Mouse (Mus musculus): ENCODE measurements around the gene Asgr1. TPM values are rescaled to one million over a fixed set of nuclear protein-coding genes. Genes with fewer than 3 reads are reported as not detected.

The Asgr1 gene
- polyA plus RNA-seq, 1 experiment from 2014 or later: 0.75 TPM

DNA sequence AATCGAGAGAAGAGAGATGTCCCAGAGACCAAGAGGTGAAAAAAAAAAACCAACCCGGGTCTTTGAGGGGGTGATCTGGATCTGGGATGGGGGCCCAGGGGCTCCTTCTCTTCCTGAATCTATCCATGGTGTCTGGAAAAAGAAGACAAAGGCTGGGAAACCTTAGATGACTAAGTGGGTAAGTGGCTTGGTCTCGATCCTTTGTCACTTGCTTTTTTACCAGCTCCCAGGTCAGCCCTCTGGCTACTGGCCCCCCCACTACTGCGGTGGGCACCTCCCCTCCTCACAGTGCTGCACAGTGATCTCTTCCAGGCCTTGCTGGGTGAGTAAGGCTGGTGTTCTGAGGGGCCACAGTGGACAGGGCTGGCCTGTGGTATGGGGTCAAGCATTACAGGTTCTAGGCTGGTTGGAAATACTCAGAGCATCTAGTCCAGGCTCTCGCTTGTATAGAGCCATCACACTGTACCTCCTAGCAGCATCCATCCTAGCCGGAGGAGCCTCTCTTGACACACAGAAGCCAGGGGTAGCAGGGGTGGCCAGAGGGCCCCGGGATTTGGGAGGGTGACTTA lies 36.6 kb upstream of the Asgr1 start:
- WGBS: 29% methylated on average over 7 of the region's 7 CpGs
- H3K9me3 ChIP-seq: no peaks in the 10 kb centered on the region
- peaks cover 7% of the 10 kb centered on the region for H3K36me3 ChIP-seq (replicated peaks)
- peak overlapping the region; percentile 96 for H3K9ac ChIP-seq
- H3K4me1 ChIP-seq: peaks cover 56% of the 10 kb centered on the region
- H3K27ac ChIP-seq: peak overlapping the region; percentile 90
- peak overlapping the region; percentile 70 for H3K4me3 ChIP-seq (replicated peaks)
- ATAC-seq (ENCODE audit: low FRiP score): no peak
- H3K4me2 ChIP-seq: peak overlapping the region; percentile 93
- H3K27me3 ChIP-seq: no peaks in the 10 kb centered on the region

DNA sequence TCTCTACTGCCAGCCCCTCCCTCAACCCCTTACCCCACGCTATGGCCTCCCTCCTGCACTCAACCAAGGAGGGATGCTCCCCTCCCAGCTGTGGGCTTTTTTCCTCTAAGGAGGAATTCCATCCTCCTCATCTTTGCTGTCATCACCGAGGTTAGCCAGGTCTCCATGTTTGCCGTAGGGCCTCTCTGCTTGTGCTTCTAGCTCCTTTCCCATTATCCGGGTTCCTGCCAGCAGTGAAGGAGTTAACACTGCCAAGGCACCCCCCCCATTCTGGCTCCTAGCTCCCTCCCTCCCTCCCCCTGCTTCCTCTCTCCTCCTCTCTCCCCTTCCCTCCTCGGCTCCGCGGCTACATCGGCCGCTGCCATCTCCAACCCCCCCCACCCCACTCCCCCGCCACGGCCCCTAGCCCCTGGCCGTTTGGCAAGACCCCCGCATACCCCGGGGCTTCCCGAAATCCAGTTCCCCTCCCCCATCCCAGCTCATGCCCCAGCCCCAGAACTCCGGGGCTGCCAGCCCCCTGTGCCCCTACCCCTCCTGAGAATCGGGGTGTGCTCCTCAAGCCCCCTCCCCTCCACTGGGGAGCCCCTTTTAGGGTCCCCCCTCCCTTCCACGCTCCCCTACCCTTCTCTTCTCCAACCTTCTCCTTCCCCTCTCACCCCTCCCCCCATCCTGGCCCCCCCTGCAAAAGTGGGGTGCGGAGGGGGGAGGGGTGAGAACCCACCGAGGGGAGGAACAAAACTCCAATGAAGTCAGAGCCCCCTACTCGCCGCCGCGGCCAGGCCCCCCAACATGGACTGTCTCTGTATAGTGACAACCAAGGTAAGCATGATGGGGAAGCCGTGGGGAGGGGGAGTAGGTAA lies 35.5 kb upstream of the Asgr1 start:
- Histone ChIP-seq H3K4me2 (peak overlapping the region; percentile 93), H3K9ac (peak overlapping the region; percentile 96), H3K4me3 (replicated peaks) (peak overlapping the region; percentile 70), H3K27me3 (no peaks in the 10 kb centered on the region), H3K36me3 (replicated peaks) (no peaks in the 10 kb centered on the region; the same call in 1 of the 2 replicates), H3K9me3 (no peaks in the 10 kb centered on the region), H3K27ac (peak overlapping the region; percentile 90), H3K4me1 (peaks cover 67% of the 10 kb centered on the region)
- ATAC-seq (ENCODE audit: low FRiP score): no peak
- 1% methylated on average over 21 of the region's 25 CpGs for WGBS

DNA sequence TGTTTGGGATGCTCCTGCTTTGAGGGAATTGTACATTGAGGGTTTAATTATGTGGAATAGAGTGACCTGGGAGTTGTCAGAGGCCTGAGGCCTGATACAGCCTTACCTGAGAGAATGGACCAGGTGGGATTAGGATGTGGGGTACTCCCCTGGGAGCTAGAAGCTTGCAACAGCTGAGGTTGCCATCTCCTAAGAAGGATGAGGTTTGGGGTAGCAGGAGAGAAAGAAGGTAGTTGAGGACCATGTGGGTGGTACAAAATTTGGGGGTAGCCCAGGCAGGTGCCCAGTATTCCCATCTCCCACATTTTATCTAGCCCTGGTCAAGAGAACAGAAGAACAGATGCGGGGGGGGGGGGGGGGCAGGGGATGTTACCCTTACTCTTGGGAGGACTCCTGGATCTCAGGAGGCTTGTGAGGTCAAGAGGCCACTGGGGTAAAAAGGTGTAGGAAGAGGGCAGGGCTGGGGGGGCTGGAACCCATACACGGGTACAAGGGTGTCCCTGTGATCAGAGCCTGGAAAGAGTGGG lies 34.3 kb upstream of the Asgr1 start:
- Histone ChIP-seq H3K9me3 (no peaks in the 10 kb centered on the region), H3K27ac (peak overlapping the region; percentile 90), H3K4me2 (peak overlapping the region; percentile 93), H3K36me3 (replicated peaks) (no peaks in the 10 kb centered on the region), H3K27me3 (no peaks in the 10 kb centered on the region), H3K9ac (peak overlapping the region; percentile 96), H3K4me3 (replicated peaks) (peak overlapping the region; percentile 70), H3K4me1 (peaks cover 72% of the 10 kb centered on the region)
- no peak for ATAC-seq (ENCODE audit: low FRiP score)
- 26% methylated on average over 2 of the region's 2 CpGs for WGBS

DNA sequence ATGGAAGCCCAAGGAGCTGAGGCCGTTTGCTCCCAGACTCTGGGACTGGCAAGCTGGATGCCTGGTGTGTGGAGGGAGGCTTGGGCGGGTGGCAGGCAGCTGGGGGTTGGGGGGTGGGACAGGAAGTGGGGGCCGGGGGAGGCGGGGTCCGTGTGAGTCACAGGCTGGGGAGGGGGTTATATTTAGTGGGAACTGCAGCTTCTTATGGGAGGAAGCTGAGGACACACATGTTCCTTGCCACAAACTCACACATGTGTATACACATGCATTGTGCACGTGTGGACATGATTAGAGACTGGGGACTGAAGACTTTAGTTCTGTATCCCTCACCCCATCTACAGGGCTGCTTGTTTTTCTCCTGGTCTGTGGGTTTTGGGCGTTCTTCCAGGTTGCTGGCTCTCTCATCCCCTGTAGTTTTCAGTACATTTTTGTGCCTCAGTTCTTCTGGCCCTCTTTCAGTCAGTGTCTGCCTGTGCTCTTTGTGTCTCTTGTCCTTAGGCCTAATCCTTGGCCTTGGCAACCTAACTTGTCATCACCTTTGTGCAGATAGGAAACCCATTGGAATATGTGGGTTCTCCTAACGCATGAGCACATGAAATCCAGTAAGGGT lies 33.8 kb upstream of the Asgr1 start:
- no peak for ATAC-seq (ENCODE audit: low FRiP score)
- WGBS: 9% methylated on average over 8 of the region's 8 CpGs
- H3K9me3 ChIP-seq: no peaks in the 10 kb centered on the region
- peak overlapping the region; percentile 93 for H3K4me2 ChIP-seq
- H3K27ac ChIP-seq: peak overlapping the region; percentile 90
- H3K9ac ChIP-seq: peak overlapping the region; percentile 96
- no peaks in the 10 kb centered on the region for H3K27me3 ChIP-seq
- peaks cover 72% of the 10 kb centered on the region for H3K4me1 ChIP-seq
- H3K4me3 ChIP-seq (replicated peaks): peak overlapping the region; percentile 70
- no peaks in the 10 kb centered on the region for H3K36me3 ChIP-seq (replicated peaks)

DNA sequence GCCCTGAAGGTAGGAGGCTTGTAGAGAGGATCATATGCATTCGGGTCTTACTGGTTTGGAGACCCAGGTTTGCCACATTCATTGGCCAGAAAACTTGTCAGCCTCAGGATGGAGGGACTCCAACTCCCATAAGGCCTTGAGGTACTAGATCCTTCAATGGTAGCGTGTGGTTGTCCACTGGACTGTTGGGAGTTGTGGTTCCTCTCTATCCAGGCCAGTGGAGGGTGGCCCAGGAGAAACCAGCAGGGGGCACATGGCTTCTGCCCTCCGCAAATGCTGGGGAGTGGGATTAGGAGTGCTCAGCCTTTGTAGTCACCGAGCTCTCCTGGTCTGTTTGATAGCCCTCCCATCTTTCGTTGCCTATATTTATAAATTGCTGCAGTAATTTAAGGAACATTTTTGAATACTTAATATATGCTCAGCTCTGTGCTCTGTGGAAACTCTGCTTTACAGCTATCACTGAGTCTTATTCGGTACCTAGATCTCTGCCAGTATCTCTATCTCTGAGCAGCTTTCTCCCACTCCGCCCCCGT lies 33.1 kb upstream of the Asgr1 start:
- Histone ChIP-seq H3K9me3 (no peaks in the 10 kb centered on the region), H3K27me3 (no peaks in the 10 kb centered on the region), H3K36me3 (replicated peaks) (no peaks in the 10 kb centered on the region), H3K27ac (peak overlapping the region; percentile 90), H3K9ac (peak overlapping the region; percentile 96), H3K4me2 (peak overlapping the region; percentile 93), H3K4me3 (replicated peaks) (peak overlapping the region; percentile 70), H3K4me1 (peaks cover 77% of the 10 kb centered on the region)
- peak; percentile 77 for ATAC-seq (ENCODE audit: low FRiP score)
- under 1% methylated on average over 8 of the region's 8 CpGs for WGBS

DNA sequence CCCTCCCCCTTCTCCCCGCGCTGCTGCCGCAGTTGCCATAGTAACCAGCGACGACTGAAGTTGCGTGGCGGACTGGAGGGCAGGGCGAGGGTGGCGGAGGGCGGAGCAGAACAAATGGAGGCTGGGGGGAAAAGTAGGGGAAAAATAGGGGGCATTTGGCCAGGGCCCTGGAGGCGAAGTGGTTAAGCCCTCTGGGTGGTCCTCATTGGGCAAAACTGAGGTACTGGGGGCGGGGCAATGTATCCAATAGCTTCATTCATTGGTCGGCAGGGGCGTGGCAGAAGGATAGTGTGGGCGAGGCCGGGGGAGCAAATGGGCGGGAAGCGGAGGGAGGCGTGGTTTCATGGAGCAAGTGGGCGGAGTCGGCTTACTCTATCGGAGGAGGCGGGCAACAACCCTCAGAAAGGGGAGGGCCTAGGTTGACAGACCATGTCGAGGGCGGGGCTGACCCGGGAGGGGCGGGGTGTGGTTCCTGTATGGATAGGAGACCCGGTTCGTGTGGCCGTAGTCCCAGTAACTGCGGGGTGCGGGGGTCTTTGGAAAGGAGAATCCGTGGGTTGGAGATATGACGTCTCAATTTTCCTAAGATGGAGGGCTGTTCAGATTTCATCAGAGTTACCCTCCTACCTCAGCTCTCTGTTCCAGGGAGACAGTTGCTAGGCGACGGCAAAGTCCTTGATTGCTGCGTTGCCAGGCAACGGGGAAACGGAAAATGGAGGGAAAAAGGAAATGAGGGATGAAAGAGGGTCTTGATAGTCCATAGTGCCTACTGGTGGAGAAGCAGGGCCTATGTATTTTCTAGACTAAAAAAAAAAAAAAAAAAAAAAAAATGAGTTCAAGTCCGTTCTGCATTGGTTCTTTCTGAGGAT lies 32.4 kb upstream of the Asgr1 start:
- no peaks in the 10 kb centered on the region for H3K9me3 ChIP-seq
- peak overlapping the region; percentile 90 for H3K27ac ChIP-seq
- peak overlapping the region; percentile 93 for H3K4me2 ChIP-seq
- peak overlapping the region; percentile 53 for H3K9ac ChIP-seq
- peaks cover 84% of the 10 kb centered on the region for H3K4me1 ChIP-seq
- ATAC-seq (ENCODE audit: low FRiP score): peak; percentile 79
- H3K4me3 ChIP-seq (replicated peaks): peak overlapping the region; percentile 70
- no peaks in the 10 kb centered on the region for H3K36me3 ChIP-seq (replicated peaks)
- H3K27me3 ChIP-seq: no peaks in the 10 kb centered on the region
- WGBS: 2% methylated on average over 40 of the region's 40 CpGs

DNA sequence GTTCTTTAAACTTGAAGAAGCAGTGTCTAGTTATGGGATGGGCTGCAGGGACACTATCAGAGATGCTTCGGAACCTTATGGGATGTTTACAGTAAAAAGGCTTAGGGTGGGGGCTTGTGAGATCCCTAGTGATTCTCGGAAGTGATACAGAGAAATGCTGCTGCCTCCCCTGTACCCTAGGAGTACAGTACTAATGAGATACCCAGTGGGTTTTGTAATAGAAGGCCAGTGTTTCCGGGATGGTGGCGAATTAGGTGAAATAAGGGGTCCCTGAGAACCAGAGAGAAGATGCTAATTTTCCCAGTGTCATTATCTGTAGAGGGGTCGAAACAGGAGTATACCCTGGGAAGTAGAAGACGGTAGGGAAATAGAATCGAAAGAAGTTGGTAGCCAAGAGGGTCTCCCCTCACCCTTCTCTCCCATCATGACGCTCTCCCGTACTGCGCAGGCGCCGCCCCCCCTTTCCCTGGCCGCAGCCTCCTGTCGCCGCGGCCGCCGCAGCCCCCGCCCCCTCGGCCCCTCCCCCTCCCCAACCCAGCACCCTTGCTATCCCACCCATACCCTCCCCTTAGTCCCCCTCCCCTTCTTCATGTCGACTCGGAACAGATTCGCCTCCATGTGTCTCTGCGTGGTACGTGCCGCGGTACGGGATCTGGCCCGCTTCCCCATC lies 30.3 kb upstream of the Asgr1 start:
- Histone ChIP-seq H3K9me3 (no peaks in the 10 kb centered on the region), H3K9ac (peak overlapping the region; percentile 64), H3K4me2 (peak overlapping the region; percentile 72), H3K27ac (peak overlapping the region; percentile 68), H3K4me3 (replicated peaks) (peak overlapping the region; percentile 41), H3K4me1 (peaks cover 88% of the 10 kb centered on the region), H3K27me3 (no peaks in the 10 kb centered on the region), H3K36me3 (replicated peaks) (no peaks in the 10 kb centered on the region)
- 3% methylated on average over 27 of the region's 29 CpGs for WGBS
- ATAC-seq (ENCODE audit: low FRiP score): no peak

DNA sequence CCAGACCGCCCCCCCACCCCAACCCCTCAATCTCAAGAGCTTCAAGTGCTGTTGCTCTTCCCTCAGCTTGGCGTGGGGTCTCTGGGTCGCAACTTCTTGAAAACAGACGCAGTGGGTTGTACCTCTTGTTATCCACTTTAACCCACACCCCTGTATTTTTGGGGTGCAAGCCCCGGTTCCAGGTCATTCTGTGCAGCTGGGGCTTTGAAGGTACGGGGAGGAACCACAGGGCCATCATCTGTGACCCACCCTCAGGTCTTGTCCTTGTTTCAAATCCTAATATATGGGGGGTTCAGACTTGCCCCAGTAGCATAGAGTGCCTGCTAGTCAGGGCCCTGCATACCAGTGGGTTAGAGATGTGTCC lies 29.8 kb upstream of the Asgr1 start:
- Histone ChIP-seq H3K4me2 (peak overlapping the region; percentile 72), H3K4me1 (peaks cover 86% of the 10 kb centered on the region), H3K4me3 (replicated peaks) (peak overlapping the region; percentile 41), H3K9me3 (no peaks in the 10 kb centered on the region), H3K9ac (peak overlapping the region; percentile 64), H3K27me3 (no peaks in the 10 kb centered on the region), H3K27ac (peak overlapping the region; percentile 68), H3K36me3 (replicated peaks) (no peaks in the 10 kb centered on the region)
- ATAC-seq (ENCODE audit: low FRiP score): no peak
- 11% methylated on average over 5 of the region's 6 CpGs for WGBS

DNA sequence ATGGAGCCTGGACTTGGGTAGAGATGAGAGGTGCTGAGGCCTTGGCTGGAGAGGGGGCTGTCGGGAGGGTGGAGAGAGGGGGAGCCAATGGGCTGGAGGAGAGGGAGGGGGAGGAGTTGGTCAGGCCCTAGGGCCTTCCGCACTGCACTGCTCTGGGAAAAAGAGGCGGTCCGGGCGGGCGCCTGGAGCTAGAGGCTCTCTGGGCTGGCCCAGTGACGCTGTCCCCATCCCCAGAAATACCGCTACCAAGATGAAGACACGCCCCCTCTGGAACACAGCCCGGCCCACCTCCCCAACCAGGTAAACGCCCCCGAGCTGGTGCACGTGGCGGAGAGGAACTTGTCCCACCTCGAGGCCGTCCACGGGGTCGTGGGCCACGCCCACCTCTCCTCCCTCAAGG lies 27.2 kb upstream of the Asgr1 start:
- peaks cover 87% of the 10 kb centered on the region for H3K4me1 ChIP-seq
- H3K27me3 ChIP-seq: no peaks in the 10 kb centered on the region
- 0 out of 2 replicates have a peak, but pooled peaks have one; percentile 8 for ATAC-seq (ENCODE audit: low FRiP score)
- 1% methylated on average over 14 of the region's 19 CpGs for WGBS
- H3K27ac ChIP-seq: peak overlapping the region; percentile 96
- peak overlapping the region; percentile 67 for H3K4me2 ChIP-seq
- peak overlapping the region; percentile 28 for H3K4me3 ChIP-seq (replicated peaks)
- no peaks in the 10 kb centered on the region for H3K9me3 ChIP-seq
- peaks cover 12% of the 10 kb centered on the region for H3K36me3 ChIP-seq (replicated peaks)
- H3K9ac ChIP-seq: peak overlapping the region; percentile 36

DNA sequence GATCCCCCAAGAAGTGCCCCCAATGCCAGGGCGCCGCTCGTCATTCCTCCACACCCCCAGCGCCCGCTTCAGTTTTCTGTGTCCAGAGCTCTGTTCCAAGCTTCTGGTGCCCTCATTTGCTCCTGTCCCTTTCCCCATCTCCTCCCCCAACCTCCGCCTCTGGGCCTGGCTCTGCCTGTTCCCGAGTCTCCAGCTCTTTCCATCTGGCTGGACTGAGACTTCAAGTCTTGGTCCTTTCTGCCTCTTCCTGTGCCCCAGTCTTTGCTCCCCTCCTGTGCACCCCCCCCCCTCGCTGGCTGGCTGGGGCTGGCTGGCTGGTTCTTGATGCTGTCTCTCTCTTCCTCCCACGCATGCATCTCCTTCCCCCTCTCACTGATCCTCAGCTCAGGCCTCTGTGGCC lies 26.5 kb upstream of the Asgr1 start:
- H3K4me3 ChIP-seq (replicated peaks): peak overlapping the region; percentile 28
- H3K27me3 ChIP-seq: no peaks in the 10 kb centered on the region
- peak overlapping the region; percentile 36 for H3K9ac ChIP-seq
- peak overlapping the region; percentile 96 for H3K27ac ChIP-seq
- H3K36me3 ChIP-seq (replicated peaks): peaks cover 19% of the 10 kb centered on the region
- H3K9me3 ChIP-seq: no peaks in the 10 kb centered on the region
- ATAC-seq (ENCODE audit: low FRiP score): no peak
- peaks cover 82% of the 10 kb centered on the region for H3K4me1 ChIP-seq
- WGBS: 33% methylated on average over 9 of the region's 9 CpGs
- peak overlapping the region; percentile 67 for H3K4me2 ChIP-seq
